Mouse (Mus musculus) small intestine, adult 2 months (tissue): ENCODE data around the gene Rprd2.

Experiments used
- CTCF ChIP-seq: fragments of 200-500 bp; IDR thresholded peaks from 2 replicates; pipeline ENCODE4 v1.5.1; 2012; ENCODE audit warnings: low read depth, mild to moderate bottlenecking, control low read depth, inconsistent platforms, low read length, moderate library complexity, mixed read lengths; ENCODE audit not compliant: insufficient replicate concordance, insufficient read length; ENCODE audit errors: extremely low read depth
- POLR2A ChIP-seq: fragments of 200-500 bp; IDR thresholded peaks from 2 replicates; pipeline ENCODE4 v1.6.1; 2012; ENCODE audit warnings: low read depth, mild to moderate bottlenecking, control low read depth, inconsistent platforms, low read length, moderate library complexity

- no peak for TF ChIP-seq POLR2A
- TF ChIP-seq CTCF = no peak
Measured at GRCm38 (mm10) chr3:95866071-95866470, 47.4 kb upstream of the Rprd2 start.
